Mouse (Mus musculus) ES-CJ7 (cell line): ENCODE measurements around the gene H2-DMb1.
"Not testable (repeated sequence)": the region's sequence is repeated elsewhere in the genome, so short reads cannot be mapped to it uniquely, and the experiment has no call there.

Experiments used
- DNase-seq: peaks from one replicate; pipeline ENCODE4 v3.0.0; 2011; ENCODE audit warnings: low read depth, low spot score

H2-DMb1 gene

GRCm38 (mm10) chr17:34144221-34144620, 8.7 kb upstream of the H2-DMb1 start:
- not testable (repeated sequence) for DNase-seq

DNA sequence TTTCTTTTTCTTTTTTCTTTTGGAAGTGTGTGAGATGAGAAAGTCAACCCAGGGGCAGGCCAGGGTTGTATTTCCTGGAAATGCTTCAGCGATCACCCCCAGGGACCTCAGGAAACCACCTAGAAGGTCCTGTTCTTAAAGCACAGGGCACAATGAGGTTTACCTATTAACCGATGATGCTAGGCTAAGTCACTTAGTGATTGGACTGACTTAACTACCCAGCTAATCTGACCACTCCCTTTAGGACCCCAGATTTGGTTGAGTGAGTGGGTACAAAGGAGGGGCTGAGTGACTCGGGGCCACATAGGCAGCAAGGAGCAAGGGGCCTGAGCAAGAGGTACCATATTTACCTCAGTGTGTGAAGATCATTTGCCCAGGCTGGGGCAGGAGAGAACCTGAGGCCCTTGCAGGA, 7.9 kb upstream of the H2-DMb1 start:
- no peak for DNase-seq

DNA sequence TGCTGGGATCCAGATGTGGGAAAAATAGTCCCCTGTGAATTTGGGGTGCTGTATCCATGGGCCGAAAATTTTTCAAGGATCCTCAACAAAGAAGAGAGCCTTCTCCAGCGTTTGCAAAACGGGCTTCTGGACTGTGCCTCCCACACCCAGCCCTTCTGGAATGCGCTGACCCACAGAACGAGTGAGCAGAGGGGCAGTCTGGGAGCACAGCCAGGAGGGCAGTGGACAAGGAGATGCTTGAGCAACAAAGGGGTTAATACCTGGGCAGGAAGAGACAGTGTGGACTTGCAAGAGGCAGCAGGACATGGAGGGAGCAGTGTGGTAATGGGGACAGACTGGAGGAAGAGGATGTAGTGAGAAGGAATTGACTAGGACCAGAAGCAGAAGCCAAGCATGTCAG, 2.7 kb downstream of the H2-DMb1 start:
- no peak for DNase-seq

DNA sequence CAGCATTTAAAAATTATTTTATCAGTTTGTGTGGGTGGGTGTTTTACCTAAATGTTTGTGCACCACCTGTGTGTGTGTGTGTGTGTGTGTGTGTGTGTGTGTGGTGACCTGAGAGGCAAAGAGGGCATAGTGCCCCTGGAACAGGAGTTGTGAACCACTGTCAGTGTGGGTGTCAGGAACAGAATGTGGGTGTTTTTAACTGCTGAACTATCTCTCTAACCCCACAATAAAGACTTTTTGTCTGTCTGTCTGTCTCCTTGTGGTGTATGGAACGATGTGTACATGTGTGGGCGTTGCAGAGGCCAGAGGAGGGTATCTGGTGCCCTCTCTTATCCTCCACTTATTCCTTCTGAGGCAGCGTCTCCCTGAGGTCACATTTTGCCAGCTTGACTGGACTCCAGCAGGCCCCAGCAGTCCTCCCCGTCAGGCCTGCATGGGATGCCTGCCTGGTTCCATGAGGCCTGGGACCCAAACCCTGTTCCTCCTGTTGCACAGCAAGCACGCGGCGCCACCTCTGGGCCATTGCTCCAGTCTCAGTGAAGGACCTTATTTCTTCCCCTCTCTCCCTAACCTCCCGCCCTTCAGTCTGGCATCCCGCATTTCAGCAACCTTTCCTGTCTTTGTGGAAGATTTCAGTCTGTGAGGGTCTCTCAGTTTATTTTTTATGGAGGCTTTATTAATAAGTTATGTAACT, 11.5 kb downstream of the H2-DMb1 start:
- peak; percentile 65 for DNase-seq

DNA sequence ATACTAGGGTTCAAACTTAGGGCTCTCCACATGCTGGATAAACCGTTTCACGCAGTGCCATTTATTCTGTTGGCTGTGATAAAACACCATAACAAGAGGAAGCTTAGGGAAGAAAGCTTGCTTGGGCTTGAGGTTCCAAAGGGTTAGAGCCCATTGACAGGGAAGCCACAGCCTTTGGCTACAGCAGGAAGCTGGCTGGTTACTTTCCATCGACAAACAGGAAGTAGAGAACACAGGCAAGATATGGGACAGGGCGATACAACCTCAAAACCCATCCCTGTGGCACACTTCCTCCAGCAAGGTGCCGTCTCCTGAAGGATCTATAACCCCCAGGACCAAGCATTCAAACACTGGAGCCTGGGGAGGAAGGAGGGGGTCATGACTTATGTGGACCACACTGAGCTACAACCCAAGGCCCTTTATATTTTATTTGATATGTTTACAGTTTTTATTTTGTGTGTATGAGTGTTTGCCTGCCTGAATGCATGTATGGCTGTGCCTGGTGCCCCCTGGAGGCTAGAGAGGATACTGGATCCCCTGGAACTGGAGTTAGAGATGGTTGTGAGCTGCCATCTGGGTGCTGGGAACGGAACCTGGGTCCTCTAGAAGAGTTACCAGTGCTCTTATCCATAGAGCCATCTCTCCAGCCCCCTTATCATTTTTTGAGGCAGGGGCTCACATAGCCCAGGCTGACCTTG, 12.3 kb downstream of the H2-DMb1 start:
- DNase-seq = peak; percentile 46

GRCm38 (mm10) chr17:34169279-34169678, 16.4 kb downstream of the H2-DMb1 start:
- peak; percentile 42 for DNase-seq

GRCm38 (mm10) chr17:34170487-34170876, 17.6 kb downstream of the H2-DMb1 start:
- no peak for DNase-seq

DNA sequence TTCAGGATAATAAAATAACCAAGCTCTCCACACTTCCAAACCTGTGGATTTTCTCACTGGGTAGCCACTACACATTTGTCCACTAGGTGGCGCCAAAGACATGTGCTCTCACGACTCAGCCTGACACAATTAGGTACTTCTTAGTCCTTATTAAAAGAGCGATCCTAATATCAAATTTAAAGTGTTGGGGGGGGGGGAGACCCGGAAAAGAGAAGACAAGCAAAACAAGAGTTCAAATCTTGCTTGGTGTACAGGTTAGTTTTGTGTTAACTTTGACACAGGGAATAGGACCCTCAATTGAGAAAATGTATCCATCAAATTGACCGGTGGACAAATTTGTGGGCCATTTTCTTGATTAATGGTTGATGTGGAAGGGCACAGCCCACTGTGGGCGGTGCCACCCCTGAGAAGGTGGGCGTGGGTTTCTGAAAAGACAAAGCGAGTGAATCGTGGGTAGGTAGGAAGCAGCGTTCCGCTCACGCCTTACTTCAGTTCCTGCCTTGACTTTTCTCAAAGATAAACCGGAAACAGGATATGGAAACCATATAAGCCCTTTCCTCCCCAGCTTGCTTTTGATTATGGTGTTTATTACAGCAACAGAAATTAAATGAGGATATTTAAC, 18.1 kb downstream of the H2-DMb1 start:
- peak; percentile 68 for DNase-seq

GRCm38 (mm10) chr17:34172528-34172927, 19.7 kb downstream of the H2-DMb1 start:
- DNase-seq = no peak

DNA sequence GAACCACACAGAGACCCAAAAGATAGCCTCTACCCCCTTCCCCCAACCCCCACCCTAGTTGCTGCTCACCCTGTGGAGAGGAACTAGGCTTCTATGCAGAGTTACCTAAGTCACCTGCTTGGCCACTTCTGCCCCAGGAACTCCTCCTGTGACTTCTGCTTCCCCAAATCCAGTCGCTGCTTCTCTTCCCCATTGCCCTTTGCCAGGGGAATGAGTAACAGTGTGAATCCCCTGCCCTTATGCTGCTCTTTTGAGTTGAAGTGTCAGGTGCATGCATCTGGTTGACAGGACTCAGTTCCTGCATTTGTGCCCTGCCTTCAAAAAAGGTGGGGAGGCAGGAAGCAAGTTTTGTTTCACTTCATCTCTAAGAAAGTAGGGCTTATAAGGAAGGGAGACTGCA, 21.2 kb downstream of the H2-DMb1 start:
- DNase-seq = no peak

DNA sequence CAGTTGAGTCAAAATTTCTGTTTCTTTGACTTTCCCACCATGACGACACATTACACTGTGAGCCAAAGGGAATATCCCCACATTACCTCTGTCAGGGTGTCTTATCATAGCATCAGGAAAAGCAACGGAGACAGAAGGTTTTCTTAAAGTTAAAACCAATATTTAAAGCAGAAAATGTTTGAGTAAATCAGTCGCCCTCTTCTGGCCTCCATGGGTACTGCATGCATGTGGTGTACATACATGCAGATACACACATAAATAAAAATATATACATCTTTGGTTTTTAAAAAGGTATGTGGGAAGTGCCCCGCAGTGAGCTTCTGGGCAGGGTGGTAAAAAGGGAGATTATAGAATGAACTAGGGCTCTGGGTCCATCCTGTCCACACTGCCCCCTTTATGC, 24.3 kb downstream of the H2-DMb1 start:
- DNase-seq = peak; percentile 57

GRCm38 (mm10) chr17:34179019-34179418, 26.1 kb downstream of the H2-DMb1 start:
- DNase-seq = no peak

GRCm38 (mm10) chr17:34179913-34180859, 27.3 kb downstream of the H2-DMb1 start:
- DNase-seq = no peak

DNA sequence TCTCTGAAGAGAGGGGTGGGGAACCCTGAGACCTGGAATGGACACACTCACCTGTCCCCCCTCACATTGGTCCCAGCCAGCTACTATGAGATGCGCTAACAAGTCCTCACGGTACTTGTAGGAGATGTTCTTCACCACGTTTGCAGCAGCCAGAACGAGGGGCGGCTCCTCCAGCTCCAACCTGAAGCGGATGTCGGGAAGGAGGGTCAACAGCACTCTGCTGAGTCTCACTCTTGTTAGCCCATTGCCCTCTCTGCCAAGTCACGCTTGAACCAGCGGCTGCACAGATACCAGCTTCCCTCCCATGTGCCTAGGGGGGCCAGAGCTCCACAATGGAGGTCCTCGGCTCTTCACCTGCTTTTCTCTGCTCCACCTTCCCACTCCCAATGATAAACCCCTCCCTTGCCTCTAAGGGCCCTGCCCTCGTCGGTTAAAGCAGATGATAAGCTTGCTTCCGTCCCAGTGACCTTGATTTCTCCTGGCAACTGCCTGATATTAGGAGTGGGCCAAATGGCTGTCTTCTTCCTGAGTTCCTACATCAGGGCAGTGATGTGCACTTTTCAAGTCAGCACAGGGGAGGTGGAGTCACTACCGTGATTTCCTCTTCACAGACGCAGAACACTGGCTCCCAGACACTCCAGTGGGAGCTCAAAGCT, 30.8 kb downstream of the H2-DMb1 start:
- no peak for DNase-seq

DNA sequence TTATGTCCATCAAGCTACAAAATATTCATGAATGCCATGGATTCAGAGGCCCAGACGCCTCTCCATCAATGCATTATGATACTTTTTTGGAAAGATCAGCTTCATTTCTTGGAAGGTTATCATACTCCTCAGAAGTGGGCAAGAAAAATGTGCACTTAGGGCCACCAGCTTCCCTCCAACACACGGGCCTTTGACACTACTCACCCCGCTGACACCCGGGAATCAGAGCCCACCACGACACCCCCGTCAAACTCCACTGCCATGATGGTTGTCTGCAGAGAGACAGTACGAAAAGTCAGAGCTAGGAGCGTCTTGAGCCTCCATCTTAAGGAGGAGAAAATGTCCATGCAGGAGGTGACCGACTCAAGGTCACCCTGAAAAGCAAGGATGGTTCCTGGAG, 32.7 kb downstream of the H2-DMb1 start:
- DNase-seq = no peak

- DNase-seq = no peak
Measured at GRCm38 (mm10) chr17:34186885-34187260, 34.0 kb downstream of the H2-DMb1 start.

DNA sequence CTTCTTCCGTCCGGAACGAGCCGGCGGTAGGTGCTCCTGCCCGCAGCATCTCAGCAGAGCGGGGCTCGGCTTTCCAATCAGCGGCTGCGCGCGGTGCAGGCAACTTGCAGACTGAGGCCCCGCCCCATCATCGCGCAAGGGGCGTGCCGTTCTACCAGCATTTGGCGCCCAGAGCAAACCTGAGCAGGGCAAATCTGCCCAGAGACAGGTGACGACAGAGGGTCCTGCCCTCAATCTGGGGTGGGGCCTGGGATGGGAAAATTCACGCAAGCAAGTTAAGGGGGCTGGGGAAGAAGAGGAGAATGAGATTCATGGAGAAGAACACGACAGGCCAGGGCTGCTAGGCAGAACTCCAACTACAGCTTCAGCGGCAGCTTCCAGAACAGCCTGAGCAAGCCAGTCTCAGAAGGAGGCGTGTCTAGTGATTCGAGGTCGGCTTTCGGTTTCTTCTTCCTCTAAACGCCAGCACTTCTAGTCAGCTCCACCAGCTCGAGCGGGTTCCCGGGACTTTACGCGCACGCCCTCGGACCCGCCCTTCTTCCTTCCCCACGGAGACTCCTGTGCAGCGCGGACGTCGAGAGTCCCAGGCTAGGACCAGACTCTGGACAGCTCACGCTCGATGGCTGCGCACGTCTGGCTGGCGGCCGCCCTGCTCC, 34.5 kb downstream of the H2-DMb1 start, which contains the start of the genes Tap1 and Psmb9:
Gene Tap1 (plus strand): TSS at position 293 of the 656 bp plus-strand sequence.
Gene Psmb9 (minus strand): TSS at position 504 of the 656 bp plus-strand sequence.
- DNase-seq = peak; percentile 96

DNA sequence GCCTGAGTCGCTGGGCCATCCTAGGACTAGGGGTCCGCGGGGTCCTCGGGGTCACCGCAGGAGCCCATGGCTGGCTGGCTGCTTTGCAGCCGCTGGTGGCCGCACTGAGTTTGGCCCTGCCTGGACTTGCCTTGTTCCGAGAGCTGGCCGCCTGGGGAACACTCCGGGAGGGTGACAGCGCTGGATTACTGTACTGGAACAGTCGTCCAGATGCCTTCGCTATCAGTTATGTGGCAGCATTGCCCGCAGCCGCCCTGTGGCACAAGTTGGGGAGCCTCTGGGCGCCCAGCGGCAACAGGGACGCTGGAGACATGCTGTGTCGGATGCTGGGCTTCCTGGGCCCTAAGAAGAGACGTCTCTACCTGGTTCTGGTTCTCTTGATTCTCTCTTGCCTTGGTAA, 35.1 kb downstream of the H2-DMb1 start:
- DNase-seq = no peak

DNA sequence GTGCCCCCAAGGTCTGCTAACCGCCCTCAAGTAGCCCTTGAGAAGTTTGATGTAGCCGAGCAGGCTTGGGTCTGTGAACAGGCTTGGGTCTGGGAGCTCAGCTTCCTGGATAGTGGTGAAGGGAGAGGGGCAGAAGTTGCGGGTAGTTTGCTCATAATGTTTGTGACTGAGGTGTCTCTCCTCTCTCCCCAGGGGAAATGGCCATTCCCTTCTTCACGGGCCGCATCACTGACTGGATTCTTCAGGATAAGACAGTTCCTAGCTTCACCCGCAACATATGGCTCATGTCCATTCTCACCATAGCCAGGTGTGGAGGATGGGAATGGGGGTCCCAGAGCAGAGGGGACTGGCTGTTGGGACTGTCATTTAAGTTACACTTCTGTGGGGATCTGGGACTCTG, 36.1 kb downstream of the H2-DMb1 start:
- no peak for DNase-seq

DNA sequence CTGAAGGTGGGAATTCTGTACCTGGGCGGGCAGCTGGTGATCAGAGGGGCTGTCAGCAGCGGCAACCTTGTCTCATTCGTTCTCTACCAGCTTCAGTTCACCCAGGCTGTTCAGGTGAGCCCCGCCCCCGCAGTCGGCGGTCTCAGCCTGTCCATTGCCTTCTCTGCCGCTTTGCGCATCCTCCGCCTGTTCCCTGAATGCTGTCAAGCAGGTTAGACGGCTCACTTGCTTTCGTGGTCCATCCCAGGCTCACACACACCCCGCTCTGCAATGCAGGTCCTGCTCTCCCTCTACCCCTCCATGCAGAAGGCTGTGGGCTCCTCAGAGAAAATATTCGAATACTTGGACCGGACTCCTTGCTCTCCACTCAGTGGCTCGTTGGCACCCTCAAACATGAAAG, 40.0 kb downstream of the H2-DMb1 start:
- DNase-seq = no peak

DNA sequence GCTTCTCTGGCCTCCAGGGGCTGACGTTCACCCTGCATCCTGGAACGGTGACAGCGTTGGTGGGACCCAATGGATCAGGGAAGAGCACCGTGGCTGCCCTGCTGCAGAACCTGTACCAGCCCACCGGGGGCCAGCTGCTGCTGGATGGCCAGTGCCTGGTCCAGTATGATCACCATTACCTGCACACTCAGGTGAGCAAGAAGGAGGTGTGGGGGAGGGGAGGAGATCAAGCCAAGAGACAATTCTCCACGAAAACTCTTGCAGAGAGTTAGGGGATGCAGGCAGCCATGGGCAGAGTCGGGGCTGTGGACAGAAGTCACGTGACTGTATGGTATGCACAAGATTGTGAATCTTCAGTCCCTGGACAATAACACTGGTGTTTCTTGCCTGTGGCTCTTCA, 40.6 kb downstream of the H2-DMb1 start:
- DNase-seq = no peak
